Mouse (Mus musculus): ENCODE results near the gene Cfap97d2. TPM values are rescaled to one million over a fixed set of nuclear protein-coding genes. Genes with fewer than 3 reads are reported as not detected.

Cfap97d2 gene
- polyA plus RNA-seq, 1 experiment, result 2.8 TPM

- Histone ChIP-seq H3K4me3 (replicated peaks; ENCODE audit: control insufficient read depth, low read depth, low read length) (peak overlapping the region; percentile 91), H3K27ac (ENCODE audit: control insufficient read depth, insufficient read depth, low read depth, low read length, poor library complexity) (peak overlapping the region; percentile 95), H3K4me1 (ENCODE audit: control insufficient read depth, insufficient read depth, low read length) (peaks cover 11% of the 10 kb centered on the region)
- no peak for TF ChIP-seq POLR2A (IDR thresholded peaks at IDR 0.05; ENCODE audit: borderline replicate concordance, control insufficient read depth, low read depth, low read length)
- TF ChIP-seq CTCF (IDR thresholded peaks at IDR 0.05; ENCODE audit: control insufficient read depth, insufficient read depth, low read length), result no peak
- under 1% methylated on average over 47 of the region's 47 CpGs for WGBS
Measured at GRCm38 (mm10) chr8:13676701-13677412, 28.8 kb upstream of the Cfap97d2 start.

- Histone ChIP-seq H3K4me1 (ENCODE audit: control insufficient read depth, insufficient read depth, low read length) (peaks cover 10% of the 10 kb centered on the region), H3K4me3 (replicated peaks; ENCODE audit: control insufficient read depth, low read depth, low read length) (peak within 1 kb of the TSS; percentile 91), H3K27ac (ENCODE audit: control insufficient read depth, insufficient read depth, low read depth, low read length, poor library complexity) (peak within 1 kb of the TSS; percentile 95)
- WGBS, result under 1% methylated on average over 42 of the region's 42 CpGs
- TF ChIP-seq POLR2A (IDR thresholded peaks at IDR 0.05; ENCODE audit: borderline replicate concordance, control insufficient read depth, low read depth, low read length), result peak; percentile 80; the same call in 1 of the 2 replicates
- TF ChIP-seq CTCF (IDR thresholded peaks at IDR 0.05; ENCODE audit: control insufficient read depth, insufficient read depth, low read length), result no peak
Measured at GRCm38 (mm10) chr8:13677413-13677883, 28.2 kb upstream of the Cfap97d2 start, which contains the start of gene Rasa3. TSS of gene Rasa3 (minus strand) at chr8:13677603.

GRCm38 (mm10) chr8:13678182-13678581 lies 27.5 kb upstream of the Cfap97d2 start:
- TF ChIP-seq POLR2A (IDR thresholded peaks at IDR 0.05; ENCODE audit: borderline replicate concordance, control insufficient read depth, low read depth, low read length) (no peak), CTCF (IDR thresholded peaks at IDR 0.05; ENCODE audit: control insufficient read depth, insufficient read depth, low read length) (no peak)
- peak overlapping the region; percentile 11; the same call in 1 of the 2 replicates for H3K27ac ChIP-seq (ENCODE audit: control insufficient read depth, insufficient read depth, low read depth, low read length, poor library complexity)
- WGBS, result 14% methylated on average over 8 of the region's 8 CpGs
- peaks cover 10% of the 10 kb centered on the region for H3K4me1 ChIP-seq (ENCODE audit: control insufficient read depth, insufficient read depth, low read length)
- peak overlapping the region; percentile 63 for H3K4me3 ChIP-seq (replicated peaks; ENCODE audit: control insufficient read depth, low read depth, low read length)

- Histone ChIP-seq H3K4me3 (replicated peaks; ENCODE audit: control insufficient read depth, low read depth, low read length) (no peak overlapping the region), H3K27ac (ENCODE audit: control insufficient read depth, insufficient read depth, low read depth, low read length, poor library complexity) (no peak overlapping the region), H3K4me1 (ENCODE audit: control insufficient read depth, insufficient read depth, low read length) (peaks cover 8% of the 10 kb centered on the region)
- WGBS, result 13% methylated on average over 7 of the region's 7 CpGs
- TF ChIP-seq POLR2A (IDR thresholded peaks at IDR 0.05; ENCODE audit: borderline replicate concordance, control insufficient read depth, low read depth, low read length) (no peak), CTCF (IDR thresholded peaks at IDR 0.05; ENCODE audit: control insufficient read depth, insufficient read depth, low read length) (no peak)
Measured at GRCm38 (mm10) chr8:13684131-13684530, 21.6 kb upstream of the Cfap97d2 start.

- Histone ChIP-seq H3K27ac (ENCODE audit: control insufficient read depth, insufficient read depth, low read depth, low read length, poor library complexity) (peak overlapping the region; percentile 33), H3K4me3 (replicated peaks; ENCODE audit: control insufficient read depth, low read depth, low read length) (no peak overlapping the region), H3K4me1 (ENCODE audit: control insufficient read depth, insufficient read depth, low read length) (peaks cover 8% of the 10 kb centered on the region)
- 31% methylated on average over 16 of the region's 16 CpGs for WGBS
- TF ChIP-seq POLR2A (IDR thresholded peaks at IDR 0.05; ENCODE audit: borderline replicate concordance, control insufficient read depth, low read depth, low read length), result no peak
- TF ChIP-seq CTCF (IDR thresholded peaks at IDR 0.05; ENCODE audit: control insufficient read depth, insufficient read depth, low read length), result no peak
Measured at GRCm38 (mm10) chr8:13685674-13686314, 19.9 kb upstream of the Cfap97d2 start.

GRCm38 (mm10) chr8:13686426-13686825 lies 19.3 kb upstream of the Cfap97d2 start:
- no peak for TF ChIP-seq POLR2A (IDR thresholded peaks at IDR 0.05; ENCODE audit: borderline replicate concordance, control insufficient read depth, low read depth, low read length)
- TF ChIP-seq CTCF (IDR thresholded peaks at IDR 0.05; ENCODE audit: control insufficient read depth, insufficient read depth, low read length), result no peak
- no peak overlapping the region for H3K4me3 ChIP-seq (replicated peaks; ENCODE audit: control insufficient read depth, low read depth, low read length)
- WGBS, result 26% methylated on average over 7 of the region's 7 CpGs
- H3K4me1 ChIP-seq (ENCODE audit: control insufficient read depth, insufficient read depth, low read length), result peaks cover 8% of the 10 kb centered on the region
- H3K27ac ChIP-seq (ENCODE audit: control insufficient read depth, insufficient read depth, low read depth, low read length, poor library complexity), result peak overlapping the region; percentile 59

- WGBS, result 87% methylated on average over 8 of the region's 8 CpGs
- no peak for TF ChIP-seq POLR2A (IDR thresholded peaks at IDR 0.05; ENCODE audit: borderline replicate concordance, control insufficient read depth, low read depth, low read length)
- no peak for TF ChIP-seq CTCF (IDR thresholded peaks at IDR 0.05; ENCODE audit: control insufficient read depth, insufficient read depth, low read length)
- Histone ChIP-seq H3K4me1 (ENCODE audit: control insufficient read depth, insufficient read depth, low read length) (peaks cover 8% of the 10 kb centered on the region), H3K4me3 (replicated peaks; ENCODE audit: control insufficient read depth, low read depth, low read length) (no peak overlapping the region), H3K27ac (ENCODE audit: control insufficient read depth, insufficient read depth, low read depth, low read length, poor library complexity) (peak overlapping the region; percentile 19)
Measured at GRCm38 (mm10) chr8:13687101-13687717, 18.5 kb upstream of the Cfap97d2 start.

- 53% methylated on average over 4 of the region's 4 CpGs for WGBS
- TF ChIP-seq POLR2A (IDR thresholded peaks at IDR 0.05; ENCODE audit: borderline replicate concordance, control insufficient read depth, low read depth, low read length) (no peak), CTCF (IDR thresholded peaks at IDR 0.05; ENCODE audit: control insufficient read depth, insufficient read depth, low read length) (peak; percentile 50)
- Histone ChIP-seq H3K4me1 (ENCODE audit: control insufficient read depth, insufficient read depth, low read length) (peaks cover 8% of the 10 kb centered on the region), H3K4me3 (replicated peaks; ENCODE audit: control insufficient read depth, low read depth, low read length) (no peak overlapping the region), H3K27ac (ENCODE audit: control insufficient read depth, insufficient read depth, low read depth, low read length, poor library complexity) (0 out of 2 replicates have a peak overlapping the region, but pooled peaks have one; percentile 9)
Measured at GRCm38 (mm10) chr8:13687941-13688340, 17.7 kb upstream of the Cfap97d2 start.
